Mouse (Mus musculus) retina, adult 2 months (tissue): ENCODE data around the gene Wdr38.
A peak's percentile ranks its signal among the peaks of the same experiment; 100 is the strongest.

Experiments
- DNase-seq: peaks from one replicate; pipeline ENCODE4 v3.0.0-alpha.2; 2012; ENCODE audit warnings: low read depth, low spot score

Gene Wdr38

DNA sequence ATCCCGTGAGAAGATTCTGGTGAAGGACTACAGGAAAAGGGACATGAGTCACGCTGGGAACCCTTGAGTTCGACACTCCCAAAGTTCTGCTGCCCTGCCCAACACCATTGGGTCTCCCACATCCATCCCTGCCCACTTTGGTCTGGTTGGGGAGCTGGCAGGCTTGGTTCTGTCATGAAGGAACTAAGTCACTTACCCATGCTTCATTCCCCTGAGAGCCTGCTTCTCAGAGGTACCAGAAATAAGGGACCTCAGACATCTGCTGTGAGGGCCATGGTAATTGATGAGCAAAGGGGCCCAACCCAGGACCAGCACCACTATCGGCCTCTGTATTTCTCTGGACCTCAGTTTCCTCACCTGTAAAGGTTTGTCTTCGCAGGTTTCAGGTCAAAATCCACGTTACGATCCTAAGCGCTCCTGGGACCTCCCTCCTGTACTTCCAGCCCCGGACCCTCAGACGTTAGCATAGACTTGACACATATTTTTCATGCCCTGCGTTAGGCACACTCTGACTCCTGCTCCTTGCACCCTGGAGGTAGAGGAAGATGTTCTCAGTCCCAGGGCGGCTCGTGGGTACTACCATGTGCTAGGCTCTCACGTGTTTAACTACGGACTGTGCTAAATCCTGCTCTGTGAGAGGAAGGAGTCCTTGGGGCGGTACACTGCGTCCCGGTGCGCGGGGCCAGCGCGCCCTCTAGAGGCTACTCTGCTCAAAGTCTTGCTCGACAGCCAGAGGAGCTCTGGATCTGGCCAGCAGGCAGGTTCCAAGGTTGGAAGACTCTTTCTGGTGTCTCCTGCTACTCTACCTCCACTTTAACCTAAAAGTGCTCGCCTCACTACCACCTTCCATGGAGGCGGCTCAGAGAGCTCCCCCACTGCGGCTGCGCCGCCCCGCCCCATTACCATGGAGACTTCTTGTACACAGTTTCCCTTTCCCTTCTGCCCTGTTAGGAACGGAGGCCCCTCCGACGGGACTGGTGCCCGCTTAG is at the start of gene Wdr38:
Gene Wdr38 (plus strand): TSS at position 91 of the 989 bp plus-strand sequence.
- peak; percentile 65 for DNase-seq

DNA sequence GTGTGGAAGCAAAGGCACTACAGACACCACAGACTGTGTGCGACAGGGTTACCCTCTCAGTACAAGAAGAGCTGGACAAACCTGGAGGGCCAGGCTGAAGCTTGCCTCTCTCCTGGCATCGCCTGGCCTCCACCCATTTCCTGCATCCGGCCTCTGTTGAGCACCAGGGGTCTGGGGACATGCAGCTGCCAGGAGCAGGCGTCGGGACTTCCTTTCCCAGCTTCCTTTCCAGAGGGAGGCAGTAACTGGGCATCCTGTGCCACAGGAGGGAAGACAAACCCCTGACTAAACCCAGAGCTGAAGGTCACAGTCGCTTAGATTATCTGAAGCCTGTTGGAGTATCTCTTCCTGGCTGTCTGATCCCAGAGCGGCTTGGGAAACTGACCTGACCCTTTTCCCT is 49.7 kb upstream of the Wdr38 start:
- no peak for DNase-seq

DNA sequence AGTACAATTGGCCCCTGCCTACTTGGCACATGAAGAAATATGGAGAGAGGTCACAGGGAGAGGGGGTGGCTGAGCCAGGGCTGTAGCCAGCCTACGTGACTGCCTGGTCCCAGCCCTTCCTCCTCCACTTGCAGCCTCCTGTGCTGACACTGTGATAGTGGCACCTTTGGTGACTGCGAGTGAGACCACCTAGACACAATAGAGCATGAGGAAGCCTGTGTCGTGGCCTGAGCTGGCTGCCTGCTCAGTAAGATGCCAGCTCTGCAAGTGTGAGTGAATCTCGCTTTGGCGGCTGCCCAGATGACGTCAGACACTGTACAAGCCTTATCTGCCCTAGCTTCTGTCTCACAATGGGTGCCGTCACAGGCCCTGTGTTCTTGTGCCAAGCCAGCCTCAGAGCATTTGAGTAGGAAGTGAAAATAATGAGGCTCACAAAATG is 47.0 kb upstream of the Wdr38 start:
- DNase-seq: no peak

DNA sequence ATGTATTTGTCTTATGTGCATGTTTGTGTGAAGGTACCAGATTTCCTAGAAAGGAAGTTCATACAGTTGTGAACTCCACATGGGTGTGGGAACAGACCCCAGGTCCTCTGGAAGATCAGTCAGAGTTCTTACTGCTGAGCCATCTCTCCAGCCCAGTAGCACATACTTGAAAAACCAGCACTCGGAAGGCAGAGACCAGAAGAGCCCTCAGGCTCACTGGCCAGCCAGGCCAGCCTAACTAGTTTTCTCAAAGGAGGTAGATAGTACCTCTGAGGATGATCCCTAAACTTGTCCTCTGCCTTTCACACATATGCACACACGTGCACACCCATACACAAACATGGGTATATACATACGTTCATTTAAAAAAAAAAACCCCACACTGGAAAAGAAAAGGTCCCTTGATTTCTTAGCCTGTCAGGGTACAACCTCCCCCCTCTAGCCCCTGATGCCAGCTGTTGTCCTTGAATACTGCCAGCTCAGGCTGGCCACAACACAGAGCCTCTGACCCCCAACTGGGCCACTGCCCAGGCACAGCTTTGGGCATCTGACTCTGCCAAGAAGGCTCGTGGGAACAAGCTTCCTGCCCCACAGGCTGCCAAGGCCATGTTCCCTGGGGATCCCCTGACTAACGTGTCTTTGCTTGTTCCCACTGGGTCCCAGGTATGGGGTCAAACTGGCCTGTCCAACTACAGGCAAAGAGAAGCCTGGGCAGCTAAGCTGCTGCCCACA is 44.0 kb upstream of the Wdr38 start:
- peak; percentile 11 for DNase-seq

DNA sequence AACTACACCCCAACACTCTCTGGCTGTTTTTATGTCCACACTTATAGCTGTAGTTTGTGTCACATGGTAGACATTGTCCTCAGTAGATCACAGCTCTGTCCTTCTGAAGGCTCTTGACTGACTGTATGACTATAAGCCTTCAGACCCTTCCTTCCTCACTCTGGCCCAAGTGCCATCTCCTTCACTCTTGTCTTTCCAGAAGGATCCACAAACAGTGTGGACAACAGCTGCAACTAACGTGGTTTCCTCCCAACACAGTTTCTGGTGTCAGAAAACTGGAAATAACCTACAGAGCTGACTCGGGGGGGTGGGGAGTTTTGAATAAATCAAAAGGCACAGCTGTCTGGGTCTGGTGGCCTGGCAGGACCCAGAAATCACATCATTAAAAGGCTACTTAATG is 41.2 kb upstream of the Wdr38 start:
- DNase-seq: no peak

DNA sequence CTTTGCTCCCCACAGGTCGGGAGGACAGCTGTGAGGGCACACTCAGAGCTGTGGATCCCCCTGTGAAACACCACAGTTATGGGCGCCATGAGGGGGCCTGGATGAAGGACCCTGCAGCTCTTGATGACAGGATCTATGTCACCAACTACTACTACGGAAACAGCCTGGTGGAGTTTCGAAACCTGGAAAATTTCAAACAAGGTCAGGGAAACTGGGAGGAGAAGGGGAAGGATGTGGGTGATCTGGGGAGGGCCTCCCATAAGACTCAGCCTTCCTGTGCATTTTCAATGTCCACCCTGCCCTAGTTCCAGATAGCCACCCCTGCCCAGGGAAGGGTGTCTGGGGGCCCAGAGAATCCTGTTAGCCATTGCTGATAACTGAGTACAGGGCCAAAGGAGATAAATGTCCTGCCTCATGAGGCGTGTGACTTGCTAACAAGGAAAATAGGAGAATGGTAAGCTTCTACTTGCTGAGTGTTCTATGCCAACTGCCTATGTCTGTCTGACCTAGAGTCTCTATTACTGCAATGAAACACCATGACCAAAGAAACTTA is 39.5 kb upstream of the Wdr38 start:
- DNase-seq: no peak

DNA sequence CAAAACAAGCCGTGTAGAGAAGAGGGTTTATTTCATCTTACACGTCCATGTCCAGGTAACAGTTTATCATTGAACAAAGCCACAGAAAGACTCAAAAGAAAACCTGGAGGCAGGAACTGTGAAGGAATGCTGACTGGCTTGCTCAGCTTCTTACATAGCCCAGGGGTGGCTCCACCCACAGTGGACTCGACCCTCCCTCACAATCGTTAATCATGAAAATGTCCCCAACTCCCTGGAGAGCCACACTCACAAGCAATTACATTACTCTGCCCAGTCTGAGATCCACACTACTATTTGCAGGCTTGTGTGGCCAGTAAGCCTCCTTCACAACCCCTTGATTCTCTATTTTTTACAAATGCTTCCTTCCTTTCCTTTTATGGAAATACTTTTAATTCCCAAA is 33.1 kb upstream of the Wdr38 start:
- DNase-seq: no peak

DNA sequence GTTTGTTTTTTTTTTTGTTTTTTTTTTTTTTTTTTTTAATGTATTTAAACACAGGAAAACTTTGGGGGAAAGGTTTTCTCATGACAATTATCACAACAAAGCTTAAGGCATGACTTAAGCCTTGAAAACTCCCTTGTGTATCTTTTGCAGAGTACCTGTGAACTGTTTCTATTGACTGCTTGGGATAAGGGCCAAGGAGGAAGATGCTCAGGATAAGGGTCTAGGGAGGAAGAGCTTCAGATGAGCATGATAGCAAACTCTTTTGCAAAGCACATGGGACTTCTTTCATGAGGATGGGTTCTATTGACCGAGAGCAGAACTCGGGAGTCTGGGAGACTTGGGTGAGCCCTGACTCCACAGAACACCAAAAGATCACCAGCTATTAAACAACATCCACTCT is 27.6 kb upstream of the Wdr38 start:
- DNase-seq: no peak

DNA sequence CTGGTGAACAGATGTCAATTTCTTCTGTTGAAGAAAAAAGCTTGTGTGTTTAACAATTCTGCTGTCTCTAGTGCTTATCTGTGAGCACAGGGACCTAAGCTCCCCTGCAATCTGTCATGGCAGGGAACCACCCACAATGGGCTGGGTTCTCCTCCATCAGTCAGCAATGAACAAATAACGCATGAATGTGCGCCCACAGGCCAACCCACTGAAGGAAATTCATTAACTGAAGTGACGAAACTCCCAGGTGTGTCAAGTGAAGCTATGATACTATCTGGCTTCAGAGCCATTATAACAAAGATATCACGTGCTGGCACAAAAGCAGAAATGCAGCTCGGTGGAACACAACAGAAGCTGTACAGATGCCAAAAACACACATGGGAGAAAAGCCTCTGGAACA is 27.2 kb upstream of the Wdr38 start:
- DNase-seq: no peak

DNA sequence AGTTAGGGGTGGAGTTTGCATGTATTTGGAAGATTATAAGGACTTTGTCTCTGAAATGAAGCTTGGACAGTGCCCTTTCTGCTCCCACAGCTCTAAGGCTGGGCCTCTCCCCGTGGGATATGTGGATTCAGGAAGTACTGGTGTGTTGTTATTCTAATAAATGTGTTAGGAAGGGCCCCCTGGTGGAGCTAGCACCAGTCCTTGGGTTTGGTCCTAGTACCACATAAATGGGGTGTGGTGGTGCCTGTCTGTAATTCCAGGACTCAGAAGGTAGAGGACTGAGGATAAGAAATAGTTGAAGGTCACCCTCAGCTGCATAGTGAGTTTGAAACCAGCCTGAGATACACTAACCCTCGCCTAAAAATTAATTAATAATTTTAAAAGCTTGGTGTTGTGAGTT is 24.1 kb upstream of the Wdr38 start:
- no peak for DNase-seq

DNA sequence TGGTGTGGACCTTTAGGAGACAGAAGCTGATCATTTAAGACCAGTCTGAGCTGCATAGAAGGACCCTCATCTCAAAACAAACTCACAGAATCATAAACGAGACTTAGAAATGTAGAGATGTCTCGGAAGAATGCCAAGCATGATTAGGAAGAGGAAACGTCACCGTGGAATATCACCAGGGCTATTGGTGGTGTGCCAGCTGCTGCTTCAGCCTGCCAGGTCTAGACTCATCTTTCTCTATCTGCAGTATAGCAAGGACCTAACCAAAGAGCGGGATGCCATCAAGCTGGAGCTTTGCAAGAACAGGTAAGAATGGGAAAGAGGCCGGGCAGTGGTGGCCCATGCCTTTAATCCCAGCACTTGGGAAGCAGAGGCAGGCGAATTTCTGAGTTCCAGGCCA is 23.6 kb upstream of the Wdr38 start:
- no peak for DNase-seq

DNA sequence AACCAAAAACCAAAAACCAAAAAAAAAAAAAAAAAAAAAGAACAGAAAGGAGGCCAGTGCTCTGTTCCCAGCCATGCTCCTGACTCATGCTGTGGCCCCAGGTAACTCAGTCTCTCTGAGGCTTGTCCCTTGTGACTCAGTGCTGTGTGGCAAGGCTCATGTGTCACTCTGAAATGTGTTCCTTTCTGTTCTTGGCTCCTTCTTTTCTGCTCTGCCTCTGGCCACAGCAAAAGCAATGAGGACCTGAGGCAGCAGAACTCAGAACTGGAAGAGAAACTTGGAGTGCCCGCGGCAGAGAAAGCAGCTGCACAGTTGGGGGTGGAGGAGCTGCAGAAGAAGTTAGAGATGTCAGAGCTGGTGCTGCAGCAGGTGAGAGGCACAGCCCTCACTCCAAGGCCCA is 23.1 kb upstream of the Wdr38 start:
- no peak for DNase-seq

DNA sequence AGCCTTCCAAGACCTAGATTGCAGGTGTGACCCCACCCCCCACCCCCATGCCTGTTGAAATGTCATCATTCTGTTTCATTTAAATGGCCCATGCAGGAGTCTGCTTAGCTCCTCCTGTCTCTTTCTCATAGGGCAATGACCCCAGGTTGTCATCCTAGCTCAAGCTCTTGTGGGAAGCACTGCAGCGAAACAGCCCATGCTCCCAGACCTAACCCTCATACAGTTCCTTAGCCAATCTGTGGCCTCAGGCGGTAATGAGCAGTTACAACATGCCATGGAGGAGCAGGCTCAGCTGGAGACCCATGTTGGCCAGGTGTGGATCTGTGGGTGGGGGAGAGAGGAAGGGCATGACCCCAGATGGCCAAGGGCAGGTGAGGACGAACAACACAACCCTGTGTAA is 22.1 kb upstream of the Wdr38 start:
- no peak for DNase-seq

DNA sequence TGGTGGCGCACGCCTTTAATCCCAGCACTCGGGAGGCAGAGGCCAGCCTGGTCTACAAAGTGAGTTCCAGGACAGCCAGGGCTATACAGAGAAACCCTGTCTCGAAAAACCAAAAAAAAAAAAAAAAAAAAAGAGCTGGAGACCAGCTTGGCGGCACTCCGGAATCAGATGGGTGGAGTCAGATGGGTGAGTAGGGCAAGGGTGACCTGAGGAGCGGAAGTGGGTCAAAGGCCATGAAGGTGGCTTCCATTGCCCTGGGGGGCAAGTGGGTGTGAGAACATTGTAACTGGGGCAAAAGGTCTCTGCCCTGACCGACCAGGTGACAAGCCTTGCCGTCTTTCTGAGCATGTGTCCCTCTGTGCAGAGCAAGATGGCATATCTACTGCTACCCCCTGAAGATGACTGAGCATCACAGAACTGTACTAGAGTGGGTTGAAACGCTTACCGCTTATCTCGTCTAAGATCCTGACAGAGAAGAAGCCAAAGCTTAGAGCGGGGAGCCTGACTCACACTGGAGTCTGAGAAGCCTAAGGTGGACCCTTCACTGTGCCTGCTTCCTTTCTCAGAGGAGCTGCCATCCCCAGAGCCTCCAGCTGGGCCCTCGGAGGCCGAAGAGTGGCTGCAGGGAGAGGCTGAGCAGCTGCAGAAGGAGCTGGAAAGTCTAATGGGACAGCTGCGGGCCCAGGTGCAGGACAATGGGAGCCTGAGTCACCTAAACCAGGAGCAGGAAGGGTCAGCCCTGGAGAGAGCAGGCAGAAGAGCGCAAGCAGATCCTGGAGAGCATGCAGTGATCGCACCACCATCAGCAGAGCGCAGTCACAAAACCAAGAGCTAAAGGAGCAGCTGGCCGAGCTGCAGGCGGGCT is 21.1 kb upstream of the Wdr38 start:
- DNase-seq: no peak

DNA sequence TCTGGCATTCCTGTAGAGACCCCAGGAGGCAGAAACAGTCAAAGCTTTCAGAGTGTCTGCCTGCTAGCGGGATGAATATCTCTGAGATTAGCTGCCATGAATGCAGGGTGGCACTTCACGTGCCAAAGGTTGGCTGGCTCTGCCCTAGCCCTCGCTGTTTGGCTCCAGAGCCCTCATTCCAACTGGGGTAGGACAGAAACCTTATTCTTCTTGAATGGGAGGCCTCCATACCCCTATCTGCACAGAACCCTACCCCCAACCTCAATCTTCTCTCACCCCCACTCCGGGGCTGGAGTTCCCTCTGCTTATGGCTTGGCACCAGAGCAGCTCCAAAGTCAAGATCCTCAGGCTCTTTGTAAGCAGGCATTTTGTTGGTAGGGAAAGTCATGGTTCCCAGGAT is 19.4 kb upstream of the Wdr38 start:
- no peak for DNase-seq

DNA sequence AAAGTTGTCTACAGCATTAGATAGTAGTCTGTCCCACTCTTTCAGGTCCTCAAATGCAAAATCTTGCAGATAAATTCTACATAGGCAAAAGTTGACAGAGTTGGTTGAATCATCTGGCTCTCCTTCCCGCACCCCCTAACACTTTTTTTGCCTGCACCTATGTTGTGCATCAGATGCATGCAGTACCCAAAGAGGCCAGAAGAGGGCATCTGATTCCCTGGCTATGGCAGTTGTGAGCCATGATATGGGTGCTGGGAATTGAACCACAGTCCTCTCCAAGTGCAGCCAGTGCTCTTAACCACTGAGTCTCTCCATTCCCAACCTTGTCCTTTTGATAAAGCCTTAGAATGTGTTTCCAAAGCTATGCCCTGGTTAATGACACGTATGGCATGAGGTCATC is 13.8 kb upstream of the Wdr38 start:
- no peak for DNase-seq

DNA sequence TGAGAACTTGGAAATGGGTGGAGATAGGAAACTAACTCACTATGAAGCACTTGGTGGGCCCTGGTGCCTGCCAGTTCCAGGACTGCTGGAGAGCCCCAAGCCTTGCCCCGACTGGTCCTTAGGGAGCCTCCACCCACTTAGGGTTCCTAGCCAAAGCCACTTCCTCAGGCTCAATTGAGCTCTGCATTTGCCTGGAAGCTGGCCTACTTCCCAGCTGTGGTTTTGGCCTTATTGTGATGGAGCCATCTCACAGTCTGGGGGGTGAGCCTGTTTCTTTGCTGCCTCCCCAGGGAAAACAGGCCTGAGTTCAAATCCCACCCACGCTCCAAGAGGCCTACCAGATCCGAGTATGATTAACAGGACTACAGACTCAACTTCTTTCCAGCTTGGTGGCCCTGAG is 10.7 kb upstream of the Wdr38 start:
- no peak for DNase-seq

DNA sequence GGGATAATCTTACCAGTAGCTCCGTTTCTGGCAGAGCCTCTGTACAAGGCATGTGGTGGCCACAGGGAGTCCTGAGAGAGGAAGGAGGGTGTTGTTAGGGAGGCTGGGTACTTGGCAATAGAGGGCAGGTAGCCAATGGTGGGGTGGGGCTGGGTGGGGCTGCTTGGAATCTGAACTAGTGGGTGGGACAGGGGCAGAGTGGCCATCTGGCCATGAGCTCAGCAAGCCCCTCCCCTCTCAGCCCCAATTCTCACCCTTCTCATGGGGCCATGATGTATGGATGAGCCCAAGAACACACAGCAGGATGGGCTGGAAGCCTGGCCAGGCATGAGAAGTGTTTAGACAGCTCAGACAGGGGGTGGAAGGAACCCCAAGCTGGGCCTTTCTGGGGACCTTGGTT is 9.9 kb upstream of the Wdr38 start:
- DNase-seq: no peak

DNA sequence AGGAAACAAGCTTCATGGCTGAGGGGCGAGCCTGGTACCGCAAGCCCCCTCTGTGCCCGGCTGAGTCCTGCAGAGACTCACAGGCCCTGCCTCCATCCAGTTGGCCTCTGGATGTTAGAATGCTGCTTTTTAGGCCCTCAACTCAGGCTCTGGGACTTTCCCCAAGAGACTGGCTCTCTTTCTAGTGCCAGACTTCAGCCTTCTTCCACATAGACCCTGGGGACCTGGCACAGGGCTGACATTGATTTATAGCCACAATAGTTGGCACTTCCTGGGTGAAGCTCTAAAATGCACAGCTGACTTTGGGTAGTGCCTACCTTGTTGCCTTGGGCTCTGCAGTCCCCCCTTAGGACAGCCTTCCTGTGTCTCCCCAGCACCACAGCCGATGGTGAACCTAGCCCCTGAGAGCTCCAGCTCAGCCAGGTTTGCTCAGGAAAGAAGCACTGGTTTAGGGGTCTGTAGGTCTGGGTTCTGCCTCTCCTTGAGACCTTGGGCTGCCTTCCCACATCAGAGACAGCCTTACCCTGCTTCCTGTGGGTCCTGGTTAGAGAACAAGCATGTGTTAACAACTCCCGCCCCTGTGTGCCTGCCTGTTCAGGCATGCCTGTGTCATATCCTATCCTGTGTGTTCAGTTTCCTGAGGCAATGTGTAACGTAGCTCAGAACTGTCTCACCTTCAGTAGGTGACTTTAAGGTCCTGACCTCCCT is 9.3 kb upstream of the Wdr38 start:
- no peak for DNase-seq

DNA sequence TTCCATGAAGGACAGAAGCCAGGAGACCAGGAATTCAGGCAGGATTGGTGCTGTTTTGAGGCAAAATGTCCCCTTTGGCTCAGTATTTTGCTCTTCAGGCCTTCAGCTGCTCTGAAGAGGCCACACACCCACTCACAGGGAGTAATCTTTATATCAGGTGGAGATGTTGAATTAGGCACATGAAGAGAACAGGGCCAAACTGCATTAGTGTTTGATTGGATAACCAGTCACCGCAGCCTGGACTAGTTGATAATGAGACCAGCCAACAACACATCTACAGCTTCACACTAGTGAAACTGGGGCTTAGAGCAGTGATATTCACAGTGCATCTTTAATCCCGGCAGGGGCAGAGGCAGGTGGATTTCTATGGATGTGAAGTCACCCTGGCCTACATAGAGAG is 8.3 kb upstream of the Wdr38 start:
- no peak for DNase-seq

DNA sequence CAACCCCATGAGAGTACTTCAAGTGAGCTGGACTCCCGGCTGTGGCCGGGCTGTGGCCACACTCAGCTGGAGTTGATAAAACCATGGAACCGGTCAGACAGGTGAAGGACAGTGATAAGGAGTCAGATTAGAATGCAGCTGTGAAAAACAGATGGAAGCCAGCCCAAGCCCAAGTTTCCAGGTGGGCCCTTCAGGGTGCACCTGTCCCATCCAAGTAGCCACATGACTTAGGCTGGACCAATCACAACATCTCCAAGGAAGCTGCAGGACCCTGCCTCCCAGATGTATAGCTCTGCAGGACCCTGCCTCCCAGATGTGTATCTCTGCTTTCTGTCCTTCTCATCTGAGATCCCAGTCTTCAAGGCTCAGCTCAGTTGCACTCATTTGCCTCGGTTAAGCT is 5.3 kb upstream of the Wdr38 start:
- no peak for DNase-seq
